Mouse (Mus musculus) heart, embryonic 11.5 days (tissue): ENCODE measurements at regions not wholly inside any gene's neighbourhood (a gene's known extent, or its start where the extent isn't known, plus 50 kb on each side); places are given as distances from the start of the nearest gene placed in this dataset.

Experiments
- ATAC-seq: fragments of 200-750 bp; cut with Nextera tagmentation; replicated peaks from 2 replicates; pipeline ENCODE4 v1.8.0; 2017; ENCODE audit warnings: moderate library complexity; ENCODE audit not compliant: insufficient number of reproducible peaks, low FRiP score, low TSS enrichment
- H3K27ac ChIP-seq: fragments of 300-500 bp; sonication (generic); 2 replicates; pipeline ENCODE4 v1.5.1; 2014; ENCODE audit warnings: mild to moderate bottlenecking, low read depth, low read length
- H3K27me3 ChIP-seq: fragments of 300-500 bp; sonication (generic); 2 replicates; pipeline ENCODE4 v1.6.1; 2014; ENCODE audit warnings: mild to moderate bottlenecking, low read length, mixed read lengths; ENCODE audit not compliant: control insufficient read depth, insufficient read depth
- H3K36me3 ChIP-seq: fragments of 300-500 bp; sonication (generic); 2 replicates; pipeline ENCODE4 v1.6.1; 2014; ENCODE audit warnings: mild to moderate bottlenecking, low read length, moderate library complexity, mixed read lengths; ENCODE audit not compliant: control insufficient read depth, insufficient read depth
- H3K4me1 ChIP-seq: fragments of 300-500 bp; sonication (generic); 2 replicates; pipeline ENCODE4 v1.6.1; 2014; ENCODE audit warnings: low read length; ENCODE audit not compliant: control insufficient read depth, insufficient read depth
- H3K4me2 ChIP-seq: fragments of 300-500 bp; sonication (generic); 2 replicates; pipeline ENCODE4 v1.6.1; 2014; ENCODE audit warnings: mild to moderate bottlenecking, moderate library complexity
- H3K4me3 ChIP-seq: fragments of 300-500 bp; sonication (generic); 2 replicates; pipeline ENCODE4 v1.5.1; 2014; ENCODE audit warnings: low read depth, low read length
- H3K9ac ChIP-seq: fragments of 300-500 bp; sonication (generic); 2 replicates; pipeline ENCODE4 v1.6.1; 2014; ENCODE audit warnings: mild to moderate bottlenecking, low read depth, low read length, moderate library complexity
- H3K9me3 ChIP-seq: fragments of 300-500 bp; sonication (generic); replicated peaks from 2 replicates; pipeline ENCODE4 v1.6.1; 2016; ENCODE audit warnings: low read length; ENCODE audit not compliant: control insufficient read depth
- WGBS: fragments of 180-500 bp; shearing (Covaris S2); extraction: QIAGEN DNeasy Blood & Tissue Kit; methylation state at CpG from one replicate; pipeline ENCODE4 v1.1.7; 2014; ENCODE audit not compliant: insufficient replicate concordance; 5-methylcytosine and 5-hydroxymethylcytosine counted together

- Histone ChIP-seq H3K4me3 (no peak overlapping the region), H3K9ac (no peak overlapping the region), H3K4me1 (0 out of 2 replicates have a peak, but pooled peaks cover 3% of the 10 kb centered on the region), H3K9me3 (no peaks in the 10 kb centered on the region), H3K27ac (no peak overlapping the region), H3K27me3 (no peaks in the 10 kb centered on the region), H3K4me2 (no peak overlapping the region), H3K36me3 (no peaks in the 10 kb centered on the region)
- ATAC-seq = no peak
- WGBS = 55% methylated on average over 18 of the region's 18 CpGs
Observed at GRCm38 (mm10) chr5:75800040-75800989, 177.9 kb downstream of the Kdr start.

GRCm38 (mm10) chr5:75799627-75800026, 178.6 kb downstream of the Kdr start:
- H3K9ac ChIP-seq = no peak overlapping the region
- H3K4me2 ChIP-seq = no peak overlapping the region
- 75% methylated on average over 4 of the region's 4 CpGs for WGBS
- 0 out of 2 replicates have a peak, but pooled peaks cover 3% of the 10 kb centered on the region for H3K4me1 ChIP-seq
- H3K36me3 ChIP-seq = no peaks in the 10 kb centered on the region
- no peak overlapping the region for H3K27ac ChIP-seq
- H3K27me3 ChIP-seq = no peaks in the 10 kb centered on the region
- no peak overlapping the region for H3K4me3 ChIP-seq
- no peak for ATAC-seq
- no peaks in the 10 kb centered on the region for H3K9me3 ChIP-seq

- no peak overlapping the region for H3K4me3 ChIP-seq
- H3K9me3 ChIP-seq = no peaks in the 10 kb centered on the region
- no peak overlapping the region for H3K4me2 ChIP-seq
- no peak overlapping the region for H3K9ac ChIP-seq
- no peaks in the 10 kb centered on the region for H3K4me1 ChIP-seq
- no peak overlapping the region for H3K27ac ChIP-seq
- H3K27me3 ChIP-seq = no peaks in the 10 kb centered on the region
- H3K36me3 ChIP-seq = no peaks in the 10 kb centered on the region
- ATAC-seq = no peak
Observed at GRCm38 (mm10) chr5:75793184-75793583, 185.1 kb downstream of the Kdr start.

- ATAC-seq = no peak
- no peaks in the 10 kb centered on the region for H3K27me3 ChIP-seq
- no peak overlapping the region for H3K9ac ChIP-seq
- no peak overlapping the region for H3K4me2 ChIP-seq
- no peak overlapping the region for H3K4me3 ChIP-seq
- no peaks in the 10 kb centered on the region for H3K36me3 ChIP-seq
- no peak overlapping the region for H3K27ac ChIP-seq
- H3K4me1 ChIP-seq = no peaks in the 10 kb centered on the region
- 78% methylated on average over 8 of the region's 8 CpGs for WGBS
- H3K9me3 ChIP-seq = no peaks in the 10 kb centered on the region
Observed at GRCm38 (mm10) chr5:75791738-75792137, 186.5 kb downstream of the Kdr start.

- no peaks in the 10 kb centered on the region for H3K36me3 ChIP-seq
- H3K4me3 ChIP-seq = no peak overlapping the region
- no peaks in the 10 kb centered on the region for H3K4me1 ChIP-seq
- no peaks in the 10 kb centered on the region for H3K9me3 ChIP-seq
- ATAC-seq = no peak
- H3K27ac ChIP-seq = no peak overlapping the region
- H3K4me2 ChIP-seq = no peak overlapping the region
- no peak overlapping the region for H3K9ac ChIP-seq
- no peaks in the 10 kb centered on the region for H3K27me3 ChIP-seq
- WGBS = 59% methylated on average over 3 of the region's 3 CpGs
Observed at GRCm38 (mm10) chr5:75788087-75788486, 190.2 kb downstream of the Kdr start.

DNA sequence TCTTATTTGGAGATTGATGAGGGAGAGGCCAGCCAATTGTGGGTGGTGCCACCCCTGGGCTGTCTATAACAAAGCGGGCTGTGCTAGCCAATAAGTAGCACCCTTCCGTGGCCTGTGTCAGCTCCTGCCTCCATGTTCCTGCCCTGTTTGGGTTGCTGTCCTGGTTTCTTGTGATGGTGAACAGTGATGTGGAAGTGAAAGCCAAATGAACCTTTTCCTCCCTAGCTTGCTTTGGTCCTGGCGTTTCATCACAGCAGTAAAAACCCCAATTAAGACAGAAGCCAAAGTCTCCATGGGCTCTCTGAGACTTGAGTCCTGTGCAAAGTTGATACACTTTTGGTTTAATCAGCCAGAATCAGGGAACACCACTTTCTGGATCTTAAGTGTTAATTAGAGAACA, 192.1 kb downstream of the Kdr start:
- Histone ChIP-seq H3K4me3 (no peak overlapping the region), H3K9me3 (no peaks in the 10 kb centered on the region), H3K4me2 (no peak overlapping the region), H3K4me1 (no peaks in the 10 kb centered on the region), H3K27ac (no peak overlapping the region), H3K9ac (no peak overlapping the region), H3K36me3 (no peaks in the 10 kb centered on the region), H3K27me3 (no peaks in the 10 kb centered on the region)
- ATAC-seq = no peak
- WGBS = 92% methylated on average over 3 of the region's 3 CpGs

- Histone ChIP-seq H3K4me3 (no peak overlapping the region), H3K9me3 (no peaks in the 10 kb centered on the region), H3K9ac (no peak overlapping the region), H3K4me2 (no peak overlapping the region), H3K27ac (no peak overlapping the region), H3K4me1 (no peaks in the 10 kb centered on the region), H3K36me3 (no peaks in the 10 kb centered on the region), H3K27me3 (no peaks in the 10 kb centered on the region)
- 71% methylated on average over 8 of the region's 8 CpGs for WGBS
- no peak for ATAC-seq
Observed at GRCm38 (mm10) chr5:75784998-75785593, 193.2 kb downstream of the Kdr start.

DNA sequence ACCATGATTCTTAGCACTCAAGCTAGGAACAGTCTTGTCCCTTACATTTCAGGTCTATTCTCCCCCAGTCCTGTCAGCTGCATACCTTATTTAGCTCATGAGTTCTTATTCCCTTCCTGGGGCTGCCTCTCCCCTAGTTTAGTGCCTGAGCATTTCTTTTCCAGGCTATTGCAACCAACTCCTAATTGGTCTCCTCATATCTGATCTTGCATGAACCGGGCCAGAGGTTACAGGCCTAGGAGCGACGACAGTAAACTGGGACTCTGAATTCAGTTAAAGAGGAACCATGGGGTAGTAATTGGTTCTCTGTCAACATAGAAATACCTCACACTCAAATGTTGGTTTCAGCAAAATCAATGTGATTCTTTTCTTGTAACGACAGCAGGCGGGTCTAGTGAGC, 195.9 kb downstream of the Kit start:
- no peak overlapping the region for H3K9ac ChIP-seq
- ATAC-seq = no peak
- H3K36me3 ChIP-seq = no peaks in the 10 kb centered on the region
- WGBS = 78% methylated on average over 5 of the region's 5 CpGs
- H3K4me2 ChIP-seq = no peak overlapping the region
- no peaks in the 10 kb centered on the region for H3K9me3 ChIP-seq
- H3K27me3 ChIP-seq = no peaks in the 10 kb centered on the region; the same call in 1 of the 2 replicates
- no peaks in the 10 kb centered on the region for H3K4me1 ChIP-seq
- no peak overlapping the region for H3K4me3 ChIP-seq
- no peak overlapping the region for H3K27ac ChIP-seq
